Comparison of ENCODE assay signal across 21 mouse cellular contexts in the genomic region with DNA sequence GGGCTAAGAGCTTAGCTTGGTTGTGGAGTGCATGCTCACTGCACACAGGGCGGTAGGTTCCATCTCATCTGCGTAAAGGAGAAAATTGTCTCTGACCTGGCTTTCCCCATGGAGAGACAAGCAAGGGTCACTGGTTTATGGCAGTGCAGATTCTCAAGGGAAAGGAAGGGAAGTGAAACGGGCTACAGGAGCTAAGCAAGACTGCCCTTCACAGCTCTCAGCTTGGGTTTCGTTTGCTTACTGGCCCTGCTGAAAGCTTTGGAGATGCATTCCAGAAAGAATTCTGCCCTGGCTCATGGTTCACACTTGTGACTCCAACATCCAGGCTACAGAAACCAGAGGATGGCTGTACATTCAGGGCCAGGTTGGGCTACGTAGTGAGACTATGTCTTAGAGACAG.
"Had no signal": no experiment of that assay in that cellular context is flagged by ENCODE, and none has a peak within 500 bp of the region (broad histone marks: within the 10 kb centered on the region; RNA-seq: fewer than 3 reads in every experiment).

No protein-coding gene starts in this region.

- H3K9ac ChIP-seq: limb, embryonic 12.5 days; limb, embryonic 15.5 days; liver, embryonic 14.5 days; liver, postnatal 0 days; lung, embryonic 14.5 days; midbrain, embryonic 12.5 days; midbrain, embryonic 15.5 days; neural tube, embryonic 12.5 days; neural tube, embryonic 15.5 days had no signal

- H3K9me3 ChIP-seq: limb, embryonic 12.5 days; limb, embryonic 15.5 days; midbrain, embryonic 12.5 days; midbrain, embryonic 15.5 days; neural tube, embryonic 12.5 days; neural tube, embryonic 15.5 days had no signal

- H3K4me2 ChIP-seq: limb, embryonic 12.5 days; limb, embryonic 15.5 days; liver, embryonic 11.5 days; lung, embryonic 14.5 days; midbrain, embryonic 12.5 days; midbrain, embryonic 15.5 days; neural tube, embryonic 12.5 days; neural tube, embryonic 15.5 days had no signal

- H3K27ac ChIP-seq: limb, embryonic 12.5 days; limb, embryonic 15.5 days; liver, embryonic 14.5 days; macrophage; midbrain, embryonic 12.5 days; midbrain, embryonic 15.5 days; neural tube, embryonic 12.5 days; neural tube, embryonic 15.5 days had no signal

- ATAC-seq: liver, postnatal 0 days; lung, postnatal 0 days; midbrain, embryonic 15.5 days had no signal

- H3K27me3 ChIP-seq: limb, embryonic 12.5 days; limb, embryonic 15.5 days; midbrain, embryonic 12.5 days; midbrain, embryonic 15.5 days; neural tube, embryonic 12.5 days; neural tube, embryonic 15.5 days had no signal

- H3K4me3 ChIP-seq: limb, embryonic 12.5 days; limb, embryonic 15.5 days; midbrain, embryonic 12.5 days; midbrain, embryonic 15.5 days; neural tube, embryonic 12.5 days; neural tube, embryonic 15.5 days had no signal

- DNase-seq: kidney, postnatal 14 days; kidney, postnatal 4 days; left cerebral cortex, postnatal 4 days; liver, postnatal 0 days; lung, embryonic 14.5 days; right cerebral cortex, adult 18-20 months; right cerebral cortex, postnatal 14 days; right cerebral cortex, postnatal 4 days; thymus, adult 2 months; thymus, postnatal 14 days; thymus, postnatal 4 days had no signal

- H3K36me3 ChIP-seq: limb, embryonic 12.5 days; limb, embryonic 15.5 days; midbrain, embryonic 12.5 days; midbrain, embryonic 15.5 days; neural tube, embryonic 12.5 days; neural tube, embryonic 15.5 days had no signal
